Mouse (Mus musculus): ENCODE results near the gene Dnmt3c. TPM values are rescaled to one million over a fixed set of nuclear protein-coding genes. Genes with fewer than 3 reads are reported as not detected.
A peak's percentile ranks its signal among the peaks of the same experiment; 100 is the strongest.
"Not testable (repeated sequence)": the region's sequence is repeated elsewhere in the genome, so short reads cannot be mapped to it uniquely, and the experiment has no call there.

The Dnmt3c gene
- polyA plus RNA-seq, 1 experiment: 0.12 TPM

- 45% methylated on average over 5 of the region's 5 CpGs for WGBS
- DNase-seq: no peak
- Histone ChIP-seq H3K4me3 (replicated peaks; ENCODE audit: extremely low read depth, low read depth, low read length) (no peak overlapping the region), H3K4me1 (ENCODE audit: control insufficient read depth, insufficient read depth, low read length) (no peaks in the 10 kb centered on the region)
- TF ChIP-seq CTCF (IDR thresholded peaks at IDR 0.05; ENCODE audit: insufficient read depth, low read length) (no peak), POLR2A (IDR thresholded peaks at IDR 0.05; ENCODE audit: borderline replicate concordance, extremely low read depth, low read depth, low read length) (no peak)
Observed at GRCm38 (mm10) chr2:153670111-153670510, 26.3 kb upstream of the Dnmt3c start.

- WGBS: 92% methylated on average over 2 of the region's 2 CpGs
- Histone ChIP-seq H3K4me1 (ENCODE audit: control insufficient read depth, insufficient read depth, low read length) (no peaks in the 10 kb centered on the region), H3K4me3 (replicated peaks; ENCODE audit: extremely low read depth, low read depth, low read length) (no peak overlapping the region)
- no peak for DNase-seq
- no peak for TF ChIP-seq CTCF (IDR thresholded peaks at IDR 0.05; ENCODE audit: insufficient read depth, low read length)
- TF ChIP-seq POLR2A (IDR thresholded peaks at IDR 0.05; ENCODE audit: borderline replicate concordance, extremely low read depth, low read depth, low read length): no peak
Observed at GRCm38 (mm10) chr2:153672619-153673018, 23.8 kb upstream of the Dnmt3c start.

- H3K4me1 ChIP-seq (ENCODE audit: control insufficient read depth, insufficient read depth, low read length); DNase-seq; H3K4me3 ChIP-seq (replicated peaks; ENCODE audit: extremely low read depth, low read depth, low read length): not testable (repeated sequence)
- 59% methylated on average over 1 of the region's 1 CpGs for WGBS
Observed at GRCm38 (mm10) chr2:153675364-153675763, 21.1 kb upstream of the Dnmt3c start.

DNA sequence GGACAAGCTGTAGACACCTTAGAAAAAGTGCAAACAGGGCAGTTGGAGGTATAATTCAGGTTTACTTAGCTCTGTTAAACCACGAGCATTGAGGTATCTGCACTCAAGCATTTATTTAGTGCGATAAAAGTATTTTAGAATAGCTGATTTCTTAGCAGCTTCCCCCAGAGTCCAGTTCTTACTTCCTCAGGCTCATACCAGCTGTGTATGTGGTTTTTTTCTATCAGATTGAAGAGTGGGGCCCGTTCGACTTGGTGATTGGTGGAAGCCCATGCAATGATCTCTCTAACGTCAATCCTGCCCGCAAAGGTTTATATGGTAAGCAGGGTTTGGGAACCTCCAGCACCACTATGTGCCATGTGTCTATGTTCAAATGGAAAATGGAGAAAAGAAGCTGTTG lies 19.5 kb upstream of the Dnmt3c start:
- H3K4me1 ChIP-seq (ENCODE audit: control insufficient read depth, insufficient read depth, low read length): no peaks in the 10 kb centered on the region
- TF ChIP-seq POLR2A (IDR thresholded peaks at IDR 0.05; ENCODE audit: borderline replicate concordance, extremely low read depth, low read depth, low read length): no peak
- no peak for TF ChIP-seq CTCF (IDR thresholded peaks at IDR 0.05; ENCODE audit: insufficient read depth, low read length)
- no peak overlapping the region for H3K4me3 ChIP-seq (replicated peaks; ENCODE audit: extremely low read depth, low read depth, low read length)
- 87% methylated on average over 6 of the region's 6 CpGs for WGBS
- DNase-seq: no peak

- Histone ChIP-seq H3K4me3 (replicated peaks; ENCODE audit: extremely low read depth, low read depth, low read length) (no peak overlapping the region), H3K4me1 (ENCODE audit: control insufficient read depth, insufficient read depth, low read length) (no peaks in the 10 kb centered on the region)
- 68% methylated on average over 7 of the region's 7 CpGs for WGBS
- TF ChIP-seq POLR2A (IDR thresholded peaks at IDR 0.05; ENCODE audit: borderline replicate concordance, extremely low read depth, low read depth, low read length) (no peak), CTCF (IDR thresholded peaks at IDR 0.05; ENCODE audit: insufficient read depth, low read length) (no peak)
- no peak for DNase-seq
Observed at GRCm38 (mm10) chr2:153677550-153677949, 18.9 kb upstream of the Dnmt3c start.

GRCm38 (mm10) chr2:153679959-153680358 lies 16.5 kb upstream of the Dnmt3c start:
- H3K4me1 ChIP-seq (ENCODE audit: control insufficient read depth, insufficient read depth, low read length): no peaks in the 10 kb centered on the region
- DNase-seq: no peak
- WGBS: 90% methylated on average over 1 of the region's 1 CpGs
- no peak for TF ChIP-seq POLR2A (IDR thresholded peaks at IDR 0.05; ENCODE audit: borderline replicate concordance, extremely low read depth, low read depth, low read length)
- TF ChIP-seq CTCF (IDR thresholded peaks at IDR 0.05; ENCODE audit: insufficient read depth, low read length): no peak
- H3K4me3 ChIP-seq (replicated peaks; ENCODE audit: extremely low read depth, low read depth, low read length): no peak overlapping the region

DNA sequence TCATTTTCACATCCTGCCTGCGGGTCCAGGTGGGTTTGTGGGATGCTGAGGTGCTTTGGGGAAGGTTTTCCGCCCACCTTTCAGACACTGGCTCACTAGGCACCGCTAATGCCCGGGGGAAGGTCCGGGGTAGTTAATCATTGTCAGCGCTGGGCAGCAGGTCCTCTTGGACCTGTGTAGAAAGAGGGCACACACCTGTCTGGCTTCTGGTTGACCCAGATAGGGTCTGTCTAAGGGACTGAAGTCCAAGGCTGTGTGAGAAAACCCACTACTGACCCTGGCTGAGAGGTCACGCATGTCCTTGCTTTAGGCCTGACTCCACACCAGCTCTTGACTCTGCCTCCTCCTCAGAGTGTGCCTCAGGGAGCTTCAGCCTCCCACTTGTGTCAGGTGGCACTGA lies 3.0 kb upstream of the Dnmt3c start:
- H3K4me1 ChIP-seq (ENCODE audit: control insufficient read depth, insufficient read depth, low read length); H3K4me3 ChIP-seq (replicated peaks; ENCODE audit: extremely low read depth, low read depth, low read length); DNase-seq: not testable (repeated sequence)
- 82% methylated on average over 7 of the region's 7 CpGs for WGBS

DNA sequence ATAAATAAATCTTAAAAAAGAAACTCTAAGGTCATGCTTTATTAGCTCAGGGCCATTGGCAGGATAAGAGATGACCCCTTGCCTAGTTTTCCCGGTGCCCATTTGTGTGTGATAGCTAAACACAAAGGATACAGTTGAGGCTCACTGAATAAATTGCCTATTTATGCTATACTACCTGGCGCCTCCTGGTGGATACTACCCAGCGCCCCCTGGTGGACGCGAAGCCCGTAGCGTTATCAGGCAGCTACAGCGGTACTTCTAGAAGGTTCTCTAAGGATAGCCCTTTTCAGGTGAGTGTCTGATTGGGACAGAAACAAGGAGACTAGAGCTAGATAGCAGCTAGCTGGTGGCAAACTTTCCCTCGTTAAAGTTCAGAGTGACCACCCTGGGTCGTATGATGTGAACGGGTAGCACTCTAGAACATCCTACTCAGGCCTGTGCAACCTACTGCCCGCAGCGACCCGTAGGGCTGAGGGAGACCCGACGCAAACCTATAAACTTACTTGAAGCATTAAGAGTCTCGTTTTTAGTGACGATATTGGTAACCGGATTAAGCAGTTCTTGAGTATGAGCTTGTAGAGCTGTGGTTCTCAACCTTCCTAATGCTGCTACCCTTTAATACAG lies 1.9 kb upstream of the Dnmt3c start:
- 66% methylated on average over 19 of the region's 19 CpGs for WGBS
- H3K4me1 ChIP-seq (ENCODE audit: control insufficient read depth, insufficient read depth, low read length): no peaks in the 10 kb centered on the region
- DNase-seq: peak; percentile 55
- TF ChIP-seq POLR2A (IDR thresholded peaks at IDR 0.05; ENCODE audit: borderline replicate concordance, extremely low read depth, low read depth, low read length) (no peak), CTCF (IDR thresholded peaks at IDR 0.05; ENCODE audit: insufficient read depth, low read length) (peak; percentile 75)
- H3K4me3 ChIP-seq (replicated peaks; ENCODE audit: extremely low read depth, low read depth, low read length): no peak overlapping the region

- 61% methylated on average over 6 of the region's 6 CpGs for WGBS
- Histone ChIP-seq H3K4me3 (replicated peaks; ENCODE audit: extremely low read depth, low read depth, low read length) (no peak overlapping the region), H3K4me1 (ENCODE audit: control insufficient read depth, insufficient read depth, low read length) (no peaks in the 10 kb centered on the region)
- TF ChIP-seq POLR2A (IDR thresholded peaks at IDR 0.05; ENCODE audit: borderline replicate concordance, extremely low read depth, low read depth, low read length) (no peak), CTCF (IDR thresholded peaks at IDR 0.05; ENCODE audit: insufficient read depth, low read length) (no peak)
- no peak for DNase-seq
Observed at GRCm38 (mm10) chr2:153703389-153703788, 6.9 kb downstream of the Dnmt3c start.

DNA sequence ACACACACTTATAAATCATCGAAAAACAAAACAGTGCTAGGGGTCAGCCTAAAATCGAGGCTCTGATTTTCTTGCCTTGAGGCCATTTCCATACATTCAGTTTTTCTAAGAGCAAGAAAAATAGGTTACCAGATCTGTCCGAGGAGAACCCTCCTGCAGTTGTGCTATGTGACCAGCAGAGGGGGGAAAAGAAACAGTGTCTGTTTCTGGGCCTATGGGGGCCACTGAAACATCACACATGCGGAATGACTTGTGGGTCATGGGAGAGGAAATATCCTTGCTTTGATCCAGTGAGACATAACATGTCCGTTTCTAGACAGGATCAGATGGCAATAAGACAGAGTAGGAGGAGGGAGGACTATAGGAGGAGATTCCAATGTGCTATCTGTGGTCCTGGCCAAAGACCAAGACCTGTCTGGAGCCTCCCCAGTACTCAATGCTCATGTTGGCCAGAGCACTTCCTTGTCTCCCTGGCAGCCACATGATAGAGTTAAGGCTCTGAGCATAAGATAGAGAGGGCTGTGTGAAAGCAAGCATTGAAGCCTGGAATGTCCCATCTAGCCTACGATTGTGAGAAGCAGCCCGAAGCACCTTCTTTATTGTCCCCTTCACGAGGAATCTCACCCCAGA lies 14.4 kb downstream of the Dnmt3c start:
- WGBS: 40% methylated on average over 8 of the region's 8 CpGs
- DNase-seq: peak; percentile 9
- no peaks in the 10 kb centered on the region for H3K4me1 ChIP-seq (ENCODE audit: control insufficient read depth, insufficient read depth, low read length)

More for the DNA sequence above, 14.4 kb downstream of the Dnmt3c start:
- no peak overlapping the region for H3K4me3 ChIP-seq (replicated peaks; ENCODE audit: extremely low read depth, low read depth, low read length)
- TF ChIP-seq POLR2A (IDR thresholded peaks at IDR 0.05; ENCODE audit: borderline replicate concordance, extremely low read depth, low read depth, low read length) (no peak), CTCF (IDR thresholded peaks at IDR 0.05; ENCODE audit: insufficient read depth, low read length) (peak; percentile 54)
